Mouse (Mus musculus): ENCODE data around the gene B3galt2. TPM values are rescaled to one million over a fixed set of nuclear protein-coding genes. Genes with fewer than 3 reads are reported as not detected.
A peak's percentile ranks its signal among the peaks of the same experiment; 100 is the strongest.
"Not testable (repeated sequence)": the region's sequence is repeated elsewhere in the genome, so short reads cannot be mapped to it uniquely, and the experiment has no call there.

B3galt2 gene
- total and polyA plus RNA-seq, 2 experiments from 2014 or later, result 7.6 to 13.3 TPM

GRCm38 (mm10) chr1:143653646-143654045 is 13.2 kb downstream of the B3galt2 start:
- no peaks in the 10 kb centered on the region for H3K9me3 ChIP-seq (ENCODE audit: low read length)
- H3K4me3 ChIP-seq (ENCODE audit: low read length), result no peak overlapping the region
- ATAC-seq, result no peak
- H3K4me2 ChIP-seq (ENCODE audit: low read depth, low read length), result no peak overlapping the region
- H3K9ac ChIP-seq (replicated peaks; ENCODE audit: low read length), result no peak overlapping the region
- H3K4me1 ChIP-seq (ENCODE audit: insufficient read depth, low read length), result no peaks in the 10 kb centered on the region
- no peaks in the 10 kb centered on the region for H3K36me3 ChIP-seq (ENCODE audit: insufficient read depth, low read length)
- H3K27me3 ChIP-seq (ENCODE audit: insufficient read depth, low read length), result no peaks in the 10 kb centered on the region
- no peak for TF ChIP-seq CTCF (IDR thresholded peaks at IDR 0.05; ENCODE audit: low read depth)
- WGBS, result 94% methylated on average over 3 of the region's 3 CpGs
- no peak for DNase-seq (ENCODE audit: low spot score)
- no peak overlapping the region for H3K27ac ChIP-seq

GRCm38 (mm10) chr1:143663197-143663596 is 22.7 kb downstream of the B3galt2 start:
- H3K4me3 ChIP-seq (ENCODE audit: low read length), result no peak overlapping the region
- 95% methylated on average over 2 of the region's 2 CpGs for WGBS
- no peak overlapping the region for H3K4me2 ChIP-seq (ENCODE audit: low read depth, low read length)
- no peaks in the 10 kb centered on the region for H3K4me1 ChIP-seq (ENCODE audit: insufficient read depth, low read length)
- H3K27me3 ChIP-seq (ENCODE audit: insufficient read depth, low read length), result no peaks in the 10 kb centered on the region
- ATAC-seq (no peak), DNase-seq (ENCODE audit: low spot score) (no peak)
- H3K9me3 ChIP-seq (ENCODE audit: low read length), result no peaks in the 10 kb centered on the region
- H3K36me3 ChIP-seq (ENCODE audit: insufficient read depth, low read length), result no peaks in the 10 kb centered on the region
- no peak overlapping the region for H3K9ac ChIP-seq (replicated peaks; ENCODE audit: low read length)
- TF ChIP-seq CTCF (IDR thresholded peaks at IDR 0.05; ENCODE audit: low read depth), result no peak
- H3K27ac ChIP-seq, result no peak overlapping the region

GRCm38 (mm10) chr1:143664786-143665185 is 24.3 kb downstream of the B3galt2 start:
- H3K9ac ChIP-seq (replicated peaks; ENCODE audit: low read length); H3K4me3 ChIP-seq (ENCODE audit: low read length); H3K9me3 ChIP-seq (ENCODE audit: low read length); ATAC-seq; H3K4me2 ChIP-seq (ENCODE audit: low read depth, low read length); H3K27me3 ChIP-seq (ENCODE audit: insufficient read depth, low read length); DNase-seq (ENCODE audit: low spot score); H3K36me3 ChIP-seq (ENCODE audit: insufficient read depth, low read length); H3K4me1 ChIP-seq (ENCODE audit: insufficient read depth, low read length); H3K27ac ChIP-seq: not testable (repeated sequence)
- 84% methylated on average over 4 of the region's 4 CpGs for WGBS

- WGBS, result 83% methylated on average over 4 of the region's 4 CpGs
- Histone ChIP-seq H3K36me3 (ENCODE audit: insufficient read depth, low read length) (peaks cover 7% of the 10 kb centered on the region; the same call in 1 of the 2 replicates), H3K27ac (no peak overlapping the region), H3K27me3 (ENCODE audit: insufficient read depth, low read length) (no peaks in the 10 kb centered on the region), H3K9me3 (ENCODE audit: low read length) (no peaks in the 10 kb centered on the region), H3K4me1 (ENCODE audit: insufficient read depth, low read length) (no peaks in the 10 kb centered on the region), H3K4me2 (ENCODE audit: low read depth, low read length) (no peak overlapping the region), H3K4me3 (ENCODE audit: low read length) (no peak overlapping the region), H3K9ac (replicated peaks; ENCODE audit: low read length) (no peak overlapping the region)
- no peak for ATAC-seq
- TF ChIP-seq CTCF (IDR thresholded peaks at IDR 0.05; ENCODE audit: low read depth), result peak; percentile 30; the same call in 1 of the 2 replicates
- peak; percentile 73 for DNase-seq (ENCODE audit: low spot score)
These were observed 35.4 kb downstream of the B3galt2 start for GRCm38 (mm10) chr1:143675734-143676361.

- Histone ChIP-seq H3K4me1 (ENCODE audit: insufficient read depth, low read length) (no peaks in the 10 kb centered on the region), H3K4me2 (ENCODE audit: low read depth, low read length) (no peak overlapping the region), H3K27me3 (ENCODE audit: insufficient read depth, low read length) (no peaks in the 10 kb centered on the region), H3K4me3 (ENCODE audit: low read length) (no peak overlapping the region), H3K9me3 (ENCODE audit: low read length) (no peaks in the 10 kb centered on the region), H3K27ac (no peak overlapping the region), H3K9ac (replicated peaks; ENCODE audit: low read length) (no peak overlapping the region), H3K36me3 (ENCODE audit: insufficient read depth, low read length) (peaks cover 20% of the 10 kb centered on the region; the same call in 1 of the 2 replicates)
- peak; percentile 74 for DNase-seq (ENCODE audit: low spot score)
- no peak for TF ChIP-seq CTCF (IDR thresholded peaks at IDR 0.05; ENCODE audit: low read depth)
- peak; percentile 70; the same call in 1 of the 2 replicates for ATAC-seq
- 79% methylated on average over 5 of the region's 5 CpGs for WGBS
These were observed 40.6 kb downstream of the B3galt2 start for GRCm38 (mm10) chr1:143681108-143681507.

GRCm38 (mm10) chr1:143684849-143685248 is 44.4 kb downstream of the B3galt2 start:
- peaks cover 30% of the 10 kb centered on the region for H3K36me3 ChIP-seq (ENCODE audit: insufficient read depth, low read length)
- no peak for ATAC-seq
- DNase-seq (ENCODE audit: low spot score), result no peak
- no peak for TF ChIP-seq CTCF (IDR thresholded peaks at IDR 0.05; ENCODE audit: low read depth)
- no peak overlapping the region for H3K9ac ChIP-seq (replicated peaks; ENCODE audit: low read length)
- no peak overlapping the region for H3K27ac ChIP-seq
- no peak overlapping the region for H3K4me3 ChIP-seq (ENCODE audit: low read length)
- no peaks in the 10 kb centered on the region for H3K4me1 ChIP-seq (ENCODE audit: insufficient read depth, low read length)
- WGBS, result 89% methylated on average over 3 of the region's 3 CpGs
- H3K9me3 ChIP-seq (ENCODE audit: low read length), result no peaks in the 10 kb centered on the region
- H3K4me2 ChIP-seq (ENCODE audit: low read depth, low read length), result no peak overlapping the region
- H3K27me3 ChIP-seq (ENCODE audit: insufficient read depth, low read length), result no peaks in the 10 kb centered on the region

GRCm38 (mm10) chr1:143701736-143702135 is 61.3 kb downstream of the B3galt2 start:
- Histone ChIP-seq H3K9me3 (ENCODE audit: low read length) (no peaks in the 10 kb centered on the region), H3K27me3 (ENCODE audit: insufficient read depth, low read length) (no peaks in the 10 kb centered on the region), H3K9ac (replicated peaks; ENCODE audit: low read length) (peak overlapping the region; percentile 88), H3K36me3 (ENCODE audit: insufficient read depth, low read length) (no peaks in the 10 kb centered on the region; the same call in 1 of the 2 replicates), H3K4me3 (ENCODE audit: low read length) (peak overlapping the region; percentile 93), H3K4me1 (ENCODE audit: insufficient read depth, low read length) (peaks cover 3% of the 10 kb centered on the region; the same call in 1 of the 2 replicates), H3K27ac (peak overlapping the region; percentile 92; the same call in 1 of the 2 replicates), H3K4me2 (ENCODE audit: low read depth, low read length) (peak overlapping the region; percentile 88)
- ATAC-seq (no peak), DNase-seq (ENCODE audit: low spot score) (no peak)
- under 1% methylated on average over 13 of the region's 13 CpGs for WGBS
- TF ChIP-seq CTCF (IDR thresholded peaks at IDR 0.05; ENCODE audit: low read depth), result no peak
